Mouse (Mus musculus): ENCODE results near the gene Naa25.

GRCm38 (mm10) chr5:121361696-121362095, 36.0 kb upstream of the Naa25 start:
- no peak for TF ChIP-seq POLR2A (IDR thresholded peaks at IDR 0.05; ENCODE audit: borderline replicate concordance, low read depth, low read length)
- no peak for TF ChIP-seq CTCF (IDR thresholded peaks at IDR 0.05; ENCODE audit: low read depth, low read length)
